Mouse (Mus musculus): ENCODE data around the gene Kcne4.

DNA sequence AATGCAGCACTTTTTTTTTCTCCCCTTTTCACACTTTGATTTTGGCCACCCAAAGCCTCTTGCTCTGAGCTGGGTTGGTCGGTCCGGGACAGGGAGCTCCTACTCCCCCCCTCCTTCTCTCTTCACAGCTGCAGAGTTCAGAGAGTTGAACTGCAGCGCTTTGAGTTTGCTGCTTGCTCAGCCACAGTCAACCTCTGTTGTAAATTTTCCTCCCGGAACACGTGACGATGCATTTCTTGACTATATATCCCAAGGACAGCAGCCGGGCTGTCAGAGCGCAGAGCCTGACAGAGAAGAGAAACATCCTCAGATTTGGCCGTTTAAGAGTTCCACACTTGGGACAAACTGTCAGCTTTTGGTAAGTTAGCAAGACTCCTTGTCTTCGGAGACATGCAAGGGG, at the start of gene Kcne4:
- TF ChIP-seq EP300 (IDR thresholded peaks at IDR 0.05; ENCODE audit: low read depth) (no peak), CTCF (IDR thresholded peaks at IDR 0.05; ENCODE audit: low read depth) (no peak)
